Mouse (Mus musculus) left cerebral cortex, adult 18-20 months (tissue): ENCODE measurements around the gene Rnf220. TPM values are rescaled to one million over a fixed set of nuclear protein-coding genes. Genes with fewer than 3 reads are reported as not detected.

Experiments used
- DNase-seq, 2 experiments: peaks; one replicate each; pipeline ENCODE4 v3.0.0; 2021 to 2022; ENCODE audit warnings: low spot score in 2 of 2, mixed read lengths in 1 of 2
- total RNA-seq, 2 experiments: library from RNA; stranded (reverse); gene quantifications; 2 replicates each; pipeline ENCODE4 v1.2.3; 2021

The Rnf220 gene
- total RNA-seq, 2 experiments from 2014 or later, result 208 to 211 TPM

GRCm38 (mm10) chr4:117240867-117241266 lies 256.0 kb downstream of the Rnf220 start:
- no peak for DNase-seq

GRCm38 (mm10) chr4:117239153-117239552 lies 257.7 kb downstream of the Rnf220 start:
- no peak for DNase-seq

GRCm38 (mm10) chr4:117235822-117236221 lies 261.0 kb downstream of the Rnf220 start:
- no peak for DNase-seq

- DNase-seq, result no peak
Observed at GRCm38 (mm10) chr4:117234166-117234741, 262.6 kb downstream of the Rnf220 start.

GRCm38 (mm10) chr4:117231208-117231607 lies 265.6 kb downstream of the Rnf220 start:
- DNase-seq, result no peak

GRCm38 (mm10) chr4:117230331-117230730 lies 266.5 kb downstream of the Rnf220 start:
- DNase-seq, result no peak

GRCm38 (mm10) chr4:117229590-117229989 lies 267.3 kb downstream of the Rnf220 start:
- DNase-seq, result no peak

GRCm38 (mm10) chr4:117225250-117225649 lies 271.6 kb downstream of the Rnf220 start:
- no peak for DNase-seq

- DNase-seq, result no peak
Observed at GRCm38 (mm10) chr4:117224122-117224521, 272.7 kb downstream of the Rnf220 start.

- DNase-seq, result no peak
Observed at GRCm38 (mm10) chr4:117223001-117223400, 273.9 kb downstream of the Rnf220 start.

GRCm38 (mm10) chr4:117221836-117222235 lies 275.0 kb downstream of the Rnf220 start:
- no peak for DNase-seq

Other genes with a start within 250 kb of the Rnf220 start
- gene Tmem53, start 245.1 kb downstream of the Rnf220 start, total RNA-seq, result 1 to 10 TPM; 4.1 to 4.3 TPM
- under 1 TPM; 0.26 to 0.40 TPM for gene Armh1, start 244.9 kb downstream of the Rnf220 start, total RNA-seq
- 100 to 1,000 TPM; 211 to 231 TPM for gene Eri3, start 53.3 kb upstream of the Rnf220 start, total RNA-seq
- 10 to 100 TPM; 38.8 to 39.6 TPM for gene Dmap1, start 185.2 kb upstream of the Rnf220 start, total RNA-seq
- not detected for gene Gm12845, start 227.4 kb upstream of the Rnf220 start, total RNA-seq